Mouse (Mus musculus) forebrain, postnatal 0 days (tissue): ENCODE results near the gene Antxr1. TPM values are rescaled to one million over a fixed set of nuclear protein-coding genes. Genes with fewer than 3 reads are reported as not detected.
A peak's percentile ranks its signal among the peaks of the same experiment; 100 is the strongest.

Source experiments
- ATAC-seq: fragments of 200-750 bp; cut with Nextera tagmentation; 2 replicates; pipeline ENCODE4 v1.8.0; 2017; ENCODE audit warnings: mild to moderate bottlenecking, moderate library complexity
- DNase-seq: peaks from one replicate; pipeline ENCODE4 v3.0.0-alpha.2; 2015
- H3K27ac ChIP-seq: fragments of 300-500 bp; sonication (generic); 2 replicates; pipeline ENCODE4 v1.5.1; 2014; ENCODE audit warnings: low read depth, mild to moderate bottlenecking, antibody characterized with exemption, low read length, moderate library complexity, mixed read lengths
- H3K27me3 ChIP-seq: fragments of 300-500 bp; sonication (generic); 2 replicates; pipeline ENCODE4 v1.6.1; 2014; ENCODE audit warnings: mild to moderate bottlenecking, low read length, mixed read lengths; ENCODE audit not compliant: insufficient read depth
- H3K36me3 ChIP-seq: fragments of 300-500 bp; sonication (generic); 2 replicates; pipeline ENCODE4 v1.6.1; 2014; ENCODE audit warnings: mild to moderate bottlenecking, moderate library complexity; ENCODE audit not compliant: insufficient read depth
- H3K4me1 ChIP-seq: fragments of 300-500 bp; sonication (generic); 2 replicates; pipeline ENCODE4 v1.6.1; 2014; ENCODE audit warnings: antibody characterized with exemption; ENCODE audit not compliant: insufficient read depth
- H3K4me2 ChIP-seq: fragments of 300-500 bp; sonication (generic); 2 replicates; pipeline ENCODE4 v1.6.1; 2014; ENCODE audit warnings: low read depth, mild to moderate bottlenecking, moderate library complexity
- H3K4me3 ChIP-seq: fragments of 300-500 bp; sonication (generic); 2 replicates; pipeline ENCODE4 v1.5.1; 2014; ENCODE audit warnings: low read depth, low read length, mixed read lengths
- H3K9ac ChIP-seq: fragments of 300-500 bp; sonication (generic); 2 replicates; pipeline ENCODE4 v1.6.1; 2014; ENCODE audit warnings: mild to moderate bottlenecking
- H3K9me3 ChIP-seq: fragments of 300-500 bp; sonication (generic); 2 replicates; pipeline ENCODE4 v1.6.1; 2016; ENCODE audit warnings: low read length
- CTCF ChIP-seq: sonication (generic); IDR thresholded peaks from 2 replicates; pipeline ENCODE4 v1.5.1; 2016; ENCODE audit warnings: antibody characterized with exemption, control low read depth, low read depth
- WGBS: fragments of 180-500 bp; shearing (Covaris S2); extraction: QIAGEN DNeasy Blood & Tissue Kit; methylation state at CpG from one replicate; pipeline ENCODE4 v1.1.7; 2014; 5-methylcytosine and 5-hydroxymethylcytosine counted together
- polyA plus RNA-seq: library from polyadenylated mRNA; unstranded; fragments of >200 nt; fragmentation: Nextera tagmentation; extraction: Ambion mirVana; gene quantifications from 2 replicates; pipeline ENCODE4 v1.2.1, GENCODE M21; 2015
- total RNA-seq: library from RNA; depleted of rRNA; stranded (reverse); fragments of >200 nt; gene quantifications from 2 replicates; pipeline ENCODE4 v1.2.3, GENCODE M21; 2014

The Antxr1 gene
- total and polyA plus RNA-seq, 2 experiments from 2014 or later, result 1.8 to 13.2 TPM

DNA sequence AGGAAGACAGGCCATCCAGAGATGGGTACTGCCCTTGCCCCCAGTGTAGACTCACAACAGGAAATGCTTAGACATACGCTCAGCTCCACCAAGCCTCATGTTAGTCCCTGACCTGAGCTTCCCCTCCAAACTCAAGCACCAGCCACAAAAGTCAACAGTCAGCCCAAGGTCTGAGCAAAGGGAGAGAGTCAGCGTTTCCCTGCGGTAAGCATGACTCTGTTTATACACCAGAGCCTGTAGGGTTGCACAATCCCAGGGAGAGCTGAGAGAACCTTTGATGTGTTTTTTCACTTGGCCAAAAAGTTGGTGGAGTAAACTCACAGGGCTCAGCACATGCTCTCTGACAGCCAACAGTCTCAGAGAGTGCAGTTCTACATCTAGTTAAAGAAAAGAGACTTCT lies 145.9 kb downstream of the Antxr1 start:
- Histone ChIP-seq H3K4me3 (no peak overlapping the region), H3K9ac (no peak overlapping the region), H3K9me3 (no peaks in the 10 kb centered on the region), H3K36me3 (no peaks in the 10 kb centered on the region), H3K4me2 (no peak overlapping the region), H3K27ac (no peak overlapping the region), H3K4me1 (no peaks in the 10 kb centered on the region), H3K27me3 (no peaks in the 10 kb centered on the region)
- no peak for TF ChIP-seq CTCF
- WGBS, result 86% methylated on average over 3 of the region's 3 CpGs
- no peak for DNase-seq
- no peak for ATAC-seq

DNA sequence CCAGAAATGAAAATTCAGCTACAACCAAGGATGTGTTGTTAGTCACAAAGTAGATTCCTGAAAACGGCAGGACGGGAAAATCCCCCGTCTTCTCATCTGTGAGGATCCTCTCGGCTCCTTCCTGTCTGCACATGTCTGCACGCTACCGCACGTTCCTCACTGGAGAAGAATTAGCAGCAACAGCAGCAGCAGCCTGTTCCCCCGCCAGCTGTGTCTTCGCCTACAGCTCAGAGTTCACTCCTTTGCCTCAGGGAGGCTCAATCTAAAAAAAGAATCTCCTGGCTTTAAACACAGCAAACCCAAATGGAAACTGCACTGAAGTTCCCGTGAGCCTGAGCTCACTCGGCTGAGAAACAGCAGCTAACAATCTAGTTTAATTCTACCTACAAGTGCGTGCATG lies 148.6 kb downstream of the Antxr1 start:
- no peak for TF ChIP-seq CTCF
- 69% methylated on average over 12 of the region's 12 CpGs for WGBS
- no peak overlapping the region for H3K9ac ChIP-seq
- ATAC-seq (peak; percentile 77), DNase-seq (peak; percentile 51)
- no peaks in the 10 kb centered on the region for H3K27me3 ChIP-seq
- H3K4me2 ChIP-seq, result no peak overlapping the region
- peak overlapping the region; percentile 50 for H3K27ac ChIP-seq
- H3K4me3 ChIP-seq, result no peak overlapping the region
- no peaks in the 10 kb centered on the region for H3K4me1 ChIP-seq
- no peaks in the 10 kb centered on the region for H3K9me3 ChIP-seq
- H3K36me3 ChIP-seq, result no peaks in the 10 kb centered on the region

GRCm38 (mm10) chr6:87184418-87184817 lies 151.2 kb downstream of the Antxr1 start:
- no peaks in the 10 kb centered on the region for H3K27me3 ChIP-seq
- no peaks in the 10 kb centered on the region for H3K36me3 ChIP-seq
- no peak for DNase-seq
- WGBS, result 82% methylated on average over 3 of the region's 3 CpGs
- no peak overlapping the region for H3K4me2 ChIP-seq
- no peak for ATAC-seq
- no peak overlapping the region for H3K4me3 ChIP-seq
- H3K9ac ChIP-seq, result no peak overlapping the region
- no peaks in the 10 kb centered on the region for H3K4me1 ChIP-seq
- no peak for TF ChIP-seq CTCF
- no peaks in the 10 kb centered on the region for H3K9me3 ChIP-seq
- H3K27ac ChIP-seq, result no peak overlapping the region

DNA sequence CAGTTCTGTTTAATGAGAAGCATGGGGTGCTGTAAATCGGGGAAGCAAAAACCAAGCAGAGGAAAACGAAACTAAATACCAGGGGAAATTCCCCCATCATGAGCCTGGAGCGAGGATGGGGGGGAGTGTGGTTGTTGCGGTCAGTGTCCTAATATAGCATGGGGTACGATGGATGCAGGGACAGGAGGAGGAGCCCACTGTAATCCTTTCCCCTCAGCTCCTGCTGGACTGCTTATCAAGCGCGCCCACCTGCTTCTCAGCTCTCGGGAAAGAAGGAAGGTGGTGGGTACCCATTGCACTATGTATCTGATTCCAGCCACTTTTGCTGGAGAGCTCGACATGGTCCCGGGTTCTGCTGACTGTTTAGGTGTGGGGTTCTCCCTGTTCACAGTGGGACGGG lies 151.6 kb downstream of the Antxr1 start:
- Histone ChIP-seq H3K27me3 (no peaks in the 10 kb centered on the region), H3K27ac (no peak overlapping the region), H3K4me3 (no peak overlapping the region), H3K9me3 (no peaks in the 10 kb centered on the region), H3K9ac (no peak overlapping the region), H3K4me2 (no peak overlapping the region), H3K4me1 (no peaks in the 10 kb centered on the region), H3K36me3 (no peaks in the 10 kb centered on the region)
- TF ChIP-seq CTCF, result no peak
- DNase-seq, result no peak
- ATAC-seq, result no peak
- WGBS, result 86% methylated on average over 11 of the region's 11 CpGs

GRCm38 (mm10) chr6:87183159-87183558 lies 152.5 kb downstream of the Antxr1 start:
- H3K4me1 ChIP-seq, result no peaks in the 10 kb centered on the region
- ATAC-seq, result peak; percentile 68
- no peak overlapping the region for H3K9ac ChIP-seq
- no peaks in the 10 kb centered on the region for H3K36me3 ChIP-seq
- no peak overlapping the region for H3K4me2 ChIP-seq
- no peaks in the 10 kb centered on the region for H3K27me3 ChIP-seq
- TF ChIP-seq CTCF, result no peak
- DNase-seq, result peak; percentile 88
- H3K4me3 ChIP-seq, result no peak overlapping the region
- H3K27ac ChIP-seq, result peak overlapping the region; percentile 16; the same call in 1 of the 2 replicates
- WGBS, result 56% methylated on average over 8 of the region's 8 CpGs
- H3K9me3 ChIP-seq, result no peaks in the 10 kb centered on the region

DNA sequence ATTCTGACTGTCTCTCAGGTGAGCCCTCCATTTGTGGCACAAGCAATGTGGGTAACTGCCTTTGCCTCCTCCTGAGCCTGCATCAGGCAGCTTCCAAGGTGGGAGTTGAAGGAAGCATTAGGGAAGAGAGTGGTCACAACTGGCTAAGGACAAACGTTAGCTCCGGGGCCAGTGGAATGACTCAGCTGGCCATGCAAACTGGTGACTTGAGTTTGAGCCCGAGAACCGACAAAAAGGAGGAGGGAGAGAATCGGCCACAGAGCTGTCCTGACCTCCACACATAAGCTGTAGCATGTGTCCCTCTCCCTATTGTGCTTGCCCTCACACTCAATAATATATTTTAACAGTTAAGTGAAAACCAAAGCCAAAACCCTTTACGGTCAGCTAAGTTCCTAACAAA lies 152.9 kb downstream of the Antxr1 start:
- Histone ChIP-seq H3K4me3 (no peak overlapping the region), H3K27me3 (no peaks in the 10 kb centered on the region), H3K4me2 (no peak overlapping the region), H3K9me3 (no peaks in the 10 kb centered on the region), H3K36me3 (no peaks in the 10 kb centered on the region), H3K9ac (no peak overlapping the region), H3K27ac (no peak overlapping the region), H3K4me1 (no peaks in the 10 kb centered on the region)
- TF ChIP-seq CTCF, result no peak
- no peak for DNase-seq
- ATAC-seq, result no peak
- WGBS, result 87% methylated on average over 6 of the region's 6 CpGs

GRCm38 (mm10) chr6:87171461-87171860 lies 164.2 kb downstream of the Antxr1 start:
- Histone ChIP-seq H3K4me2 (no peak overlapping the region), H3K4me3 (no peak overlapping the region), H3K4me1 (no peaks in the 10 kb centered on the region), H3K27me3 (no peaks in the 10 kb centered on the region), H3K27ac (no peak overlapping the region), H3K9ac (no peak overlapping the region), H3K36me3 (no peaks in the 10 kb centered on the region; the same call in 1 of the 2 replicates), H3K9me3 (no peaks in the 10 kb centered on the region)
- no peak for ATAC-seq
- TF ChIP-seq CTCF, result no peak
- 78% methylated on average over 3 of the region's 3 CpGs for WGBS
- no peak for DNase-seq

- TF ChIP-seq CTCF, result no peak
- H3K4me3 ChIP-seq, result no peak overlapping the region
- 85% methylated on average over 6 of the region's 6 CpGs for WGBS
- H3K36me3 ChIP-seq, result no peaks in the 10 kb centered on the region; the same call in 1 of the 2 replicates
- H3K9me3 ChIP-seq, result no peaks in the 10 kb centered on the region
- no peaks in the 10 kb centered on the region for H3K27me3 ChIP-seq
- no peak overlapping the region for H3K9ac ChIP-seq
- no peak overlapping the region for H3K4me2 ChIP-seq
- 0 out of 2 replicates have a peak, but pooled peaks cover 6% of the 10 kb centered on the region for H3K4me1 ChIP-seq
- no peak for ATAC-seq
- no peak for DNase-seq
- H3K27ac ChIP-seq, result no peak overlapping the region
Observed at GRCm38 (mm10) chr6:87170875-87171274, 164.7 kb downstream of the Antxr1 start.
